Mouse (Mus musculus) left cerebral cortex, adult 2 months (tissue): ENCODE measurements around the gene Mvb12a. TPM values are rescaled to one million over a fixed set of nuclear protein-coding genes. Genes with fewer than 3 reads are reported as not detected.
A peak's percentile ranks its signal among the peaks of the same experiment; 100 is the strongest.

Experiments
- DNase-seq, 2 experiments: peaks; one replicate each; pipeline ENCODE4 v3.0.0; 2021 to 2022; ENCODE audit warnings: low spot score in 2 of 2, mixed read lengths in 1 of 2; ENCODE audit errors: extremely low spot score in 1 of 2
- H3K27ac ChIP-seq: fragments of 200-600 bp; 2 replicates; pipeline ENCODE4 v1.8.1; 2022
- H3K4me3 ChIP-seq: fragments of 200-600 bp; 2 replicates; pipeline ENCODE4 v1.8.1; 2022
- CTCF ChIP-seq: fragments of 200-600 bp; IDR thresholded peaks from 2 replicates; pipeline ENCODE4 v1.8.1; 2022; ENCODE audit warnings: antibody characterized with exemption, mild to moderate bottlenecking, moderate library complexity
- intact Hi-C: fragments of 180-260 bp; cut with DNase I; formaldehyde crosslinking; loops from one replicate; pipeline ENCODE4 v1.15.1; 2025
- long read RNA-seq, 2 experiments: library from polyadenylated mRNA; stranded (forward); transcript quantifications; one replicate each; pipeline ENCODE4 v2.0.0; 2021; ENCODE audit warnings: borderline mapping rate in 2 of 2
- total RNA-seq, 2 experiments: library from RNA; stranded (reverse); gene quantifications; 2 replicates each; pipeline ENCODE4 v1.2.3; 2021

Mvb12a gene
- 10 to 100 TPM; 37.2 to 37.6 TPM for total RNA-seq
- long read RNA-seq, experiment 1, transcript Mvb12a-201 (9 exons, 1,062 nt) = major isoform, 5 of 12 reads
- long read RNA-seq, experiment 1, partial matches to known transcripts = 2 of 12 reads
- long read RNA-seq, experiment 1, other reads (novel, unspliced or antisense) = 3 of 12 reads
- long read RNA-seq, experiment 2, transcript Mvb12a-201 (9 exons, 1,062 nt) = major isoform, 6 of 11 reads
- long read RNA-seq, experiment 2, partial matches to known transcripts = 3 of 11 reads
- long read RNA-seq, experiment 2, other reads (novel, unspliced or antisense) = 2 of 11 reads

- intact Hi-C loops = no loop called here
- DNase-seq = peak; percentile 92 to 96
- H3K27ac ChIP-seq = peak within 1 kb of the TSS; percentile 80
- H3K4me3 ChIP-seq = peak within 1 kb of the TSS; percentile 98
- TF ChIP-seq CTCF = no peak
These were observed at the start of gene Mvb12a for GRCm38 (mm10) chr8:71542632-71543343. Mvb12a (plus strand) TSS chr8:71542922.

- TF ChIP-seq CTCF = peak; percentile 76
- no peak overlapping the region for H3K27ac ChIP-seq
- intact Hi-C loops = loop anchor here (1.0 kb wide), 1 partner anchor 26 kb away; no protein-coding TSS in a partner anchor
- no peak overlapping the region for H3K4me3 ChIP-seq
- DNase-seq = peak; percentile 73 to 81
These were observed 47.7 kb upstream of the Mvb12a start for GRCm38 (mm10) chr8:71495039-71495438.

GRCm38 (mm10) chr8:71495811-71496210, 46.9 kb upstream of the Mvb12a start:
- Histone ChIP-seq H3K4me3 (no peak overlapping the region), H3K27ac (no peak overlapping the region)
- no peak for TF ChIP-seq CTCF
- no peak for DNase-seq
- intact Hi-C loops = loop anchor here (1.0 kb wide), 1 partner anchor 25 kb away; no protein-coding TSS in a partner anchor

- peak in 1 of 2 experiments; percentile 47 for DNase-seq
- Histone ChIP-seq H3K27ac (peak overlapping the region; percentile 36; the same call in 1 of the 2 replicates), H3K4me3 (no peak overlapping the region)
- intact Hi-C loops = no loop called here
- TF ChIP-seq CTCF = peak; percentile 6
These were observed 46.2 kb upstream of the Mvb12a start for GRCm38 (mm10) chr8:71496481-71496880.

GRCm38 (mm10) chr8:71497077-71497645, 45.6 kb upstream of the Mvb12a start:
- Histone ChIP-seq H3K4me3 (no peak overlapping the region), H3K27ac (no peak overlapping the region)
- no peak for TF ChIP-seq CTCF
- intact Hi-C loops = no loop called here
- DNase-seq = no peak

GRCm38 (mm10) chr8:71497881-71498501, 44.7 kb upstream of the Mvb12a start:
- Histone ChIP-seq H3K4me3 (no peak overlapping the region), H3K27ac (no peak overlapping the region)
- no peak for DNase-seq
- intact Hi-C loops = no loop called here
- no peak for TF ChIP-seq CTCF

GRCm38 (mm10) chr8:71498816-71499690, 43.7 kb upstream of the Mvb12a start:
- no peak for DNase-seq
- Histone ChIP-seq H3K27ac (no peak overlapping the region), H3K4me3 (no peak overlapping the region)
- intact Hi-C loops = no loop called here
- no peak for TF ChIP-seq CTCF

- Histone ChIP-seq H3K4me3 (no peak overlapping the region), H3K27ac (no peak overlapping the region)
- DNase-seq = no peak
- intact Hi-C loops = no loop called here
- no peak for TF ChIP-seq CTCF
These were observed 38.4 kb upstream of the Mvb12a start for GRCm38 (mm10) chr8:71504349-71504748.

GRCm38 (mm10) chr8:71505326-71505725, 37.4 kb upstream of the Mvb12a start:
- TF ChIP-seq CTCF = no peak
- no peak for DNase-seq
- Histone ChIP-seq H3K27ac (no peak overlapping the region), H3K4me3 (no peak overlapping the region)
- intact Hi-C loops = no loop called here

GRCm38 (mm10) chr8:71505979-71506378, 36.7 kb upstream of the Mvb12a start:
- no peak overlapping the region for H3K4me3 ChIP-seq
- intact Hi-C loops = no loop called here
- no peak overlapping the region for H3K27ac ChIP-seq
- no peak for DNase-seq
- no peak for TF ChIP-seq CTCF

- H3K4me3 ChIP-seq = peak overlapping the region; percentile 75
- DNase-seq = peak; percentile 85 to 87
- TF ChIP-seq CTCF = no peak
- H3K27ac ChIP-seq = peak overlapping the region; percentile 58; the same call in 1 of the 2 replicates
- intact Hi-C loops = no loop called here
These were observed 35.1 kb upstream of the Mvb12a start for GRCm38 (mm10) chr8:71507589-71508104.
